In genomic region chr13:46135411-46135810, GRCm38 (mm10) we compare ENCODE assay signal across 14 mouse cellular contexts.
"Had no signal": no experiment of that assay in that cellular context is flagged by ENCODE, and none has a peak within 500 bp of the region (broad histone marks: within the 10 kb centered on the region; RNA-seq: fewer than 3 reads in every experiment).

No protein-coding gene starts in this region.

- H3K27me3 ChIP-seq: liver, embryonic 12.5 days; liver, embryonic 15.5 days; lung, embryonic 15.5 days; stomach, embryonic 15.5 days had no signal

- DNase-seq: layer of hippocampus, postnatal 36 days; lung, adult 18-20 months; lung, postnatal 10 days; lung, postnatal 4 days; midbrain, embryonic 14.5 days; right cerebral cortex, postnatal 25 days; spleen, adult 18-20 months; thymus, postnatal 25 days had no signal

- H3K4me3 ChIP-seq: left cerebral cortex, adult 2 months; liver, embryonic 12.5 days; liver, embryonic 15.5 days; lung, embryonic 15.5 days; stomach, embryonic 15.5 days had no signal

- H3K27ac ChIP-seq: kidney, postnatal 0 days; left cerebral cortex, adult 2 months; liver, embryonic 12.5 days; liver, embryonic 15.5 days; lung, embryonic 15.5 days; stomach, embryonic 15.5 days had no signal

- H3K4me1 ChIP-seq: liver, embryonic 12.5 days; liver, embryonic 15.5 days; lung, embryonic 15.5 days; stomach, embryonic 15.5 days had no signal

- H3K36me3 ChIP-seq: liver, embryonic 12.5 days; liver, embryonic 15.5 days; lung, embryonic 15.5 days; stomach, embryonic 15.5 days had no signal
